Mouse (Mus musculus) heart, embryonic 13.5 days (tissue): ENCODE results near the gene Fgfbp3. TPM values are rescaled to one million over a fixed set of nuclear protein-coding genes. Genes with fewer than 3 reads are reported as not detected.

ENCODE experiments used
- ATAC-seq: fragments of 200-750 bp; cut with Nextera tagmentation; 2 replicates; pipeline ENCODE4 v1.8.0; 2017; ENCODE audit warnings: moderate TSS enrichment; ENCODE audit not compliant: insufficient number of reproducible peaks, low FRiP score, low TSS enrichment; ENCODE audit errors: extremely low read depth
- H3K27ac ChIP-seq: fragments of 300-500 bp; sonication (generic); replicated peaks from 2 replicates; pipeline ENCODE4 v1.5.1; 2015; ENCODE audit warnings: moderate library complexity, mild to moderate bottlenecking, inconsistent platforms
- H3K27me3 ChIP-seq: fragments of 300-500 bp; sonication (generic); replicated peaks from 2 replicates; pipeline ENCODE4 v1.6.1; 2015; ENCODE audit warnings: mild to moderate bottlenecking, inconsistent platforms
- H3K36me3 ChIP-seq: fragments of 300-500 bp; sonication (generic); 2 replicates; pipeline ENCODE4 v1.6.1; 2015; ENCODE audit warnings: mild to moderate bottlenecking, inconsistent platforms
- H3K4me1 ChIP-seq: fragments of 300-500 bp; sonication (generic); 2 replicates; pipeline ENCODE4 v1.6.1; 2015; ENCODE audit warnings: inconsistent platforms
- H3K4me2 ChIP-seq: fragments of 300-500 bp; sonication (generic); 2 replicates; pipeline ENCODE4 v1.6.1; 2015; ENCODE audit warnings: inconsistent platforms, mild to moderate bottlenecking, moderate library complexity
- H3K4me3 ChIP-seq: fragments of 300-500 bp; sonication (generic); 2 replicates; pipeline ENCODE4 v1.5.1; 2015; ENCODE audit warnings: moderate library complexity, mild to moderate bottlenecking, inconsistent platforms
- H3K9ac ChIP-seq: fragments of 300-500 bp; sonication (generic); 2 replicates; pipeline ENCODE4 v1.6.1; 2015; ENCODE audit warnings: inconsistent platforms, mild to moderate bottlenecking, moderate library complexity
- H3K9me3 ChIP-seq: fragments of 300-500 bp; sonication (generic); 2 replicates; pipeline ENCODE4 v1.6.1; 2016; ENCODE audit warnings: inconsistent platforms
- WGBS: fragments of 180-500 bp; shearing (Covaris S2); methylation state at CpG from one replicate; pipeline ENCODE4 v1.1.7; 2015; ENCODE audit warnings: mixed read lengths; 5-methylcytosine and 5-hydroxymethylcytosine counted together
- polyA plus RNA-seq: library from polyadenylated mRNA; unstranded; fragments of >200 nt; fragmentation: Nextera tagmentation; extraction: Ambion mirVana; gene quantifications from 2 replicates; pipeline ENCODE4 v1.2.1, GENCODE M21; 2015

The Fgfbp3 gene
- polyA plus RNA-seq, 1 experiment from 2014 or later = 4.2 TPM

DNA sequence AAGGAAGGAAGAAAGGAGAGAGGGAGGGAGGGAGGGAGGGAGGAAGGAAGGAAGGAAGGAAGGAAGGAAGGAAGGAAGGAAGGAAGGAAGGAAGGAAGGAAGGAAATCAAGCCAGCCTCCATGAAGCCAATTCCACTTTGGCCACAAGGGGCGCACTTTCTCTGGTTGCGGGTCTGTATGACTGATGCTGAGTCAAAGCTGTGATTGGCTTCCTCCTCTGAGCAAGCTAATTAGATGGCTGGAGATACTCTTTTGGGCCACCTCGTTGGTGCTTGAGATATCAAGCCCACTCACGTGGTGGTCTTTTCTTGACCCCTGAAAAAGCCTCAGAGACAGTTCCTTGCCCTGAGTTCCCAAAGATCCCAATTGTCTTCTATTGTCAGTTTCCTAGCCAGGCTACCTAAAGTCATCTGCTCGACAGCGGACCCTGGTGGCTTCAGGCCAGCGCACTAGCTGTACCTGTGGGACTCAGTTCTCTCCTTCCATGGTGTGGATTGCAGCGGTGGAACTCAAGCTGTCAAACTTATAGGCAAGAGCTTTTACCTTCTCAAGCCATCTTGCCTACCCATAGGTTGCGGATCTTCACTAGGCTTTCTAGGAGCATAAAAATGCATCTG, 9.6 kb downstream of the Fgfbp3 start:
- no peak for ATAC-seq
- peaks cover 5% of the 10 kb centered on the region; the same call in 1 of the 2 replicates for H3K4me1 ChIP-seq
- H3K36me3 ChIP-seq = no peaks in the 10 kb centered on the region
- no peak overlapping the region for H3K27ac ChIP-seq
- H3K9ac ChIP-seq = no peak overlapping the region
- no peaks in the 10 kb centered on the region for H3K27me3 ChIP-seq
- 18% methylated on average over 9 of the region's 9 CpGs for WGBS
- H3K4me3 ChIP-seq = no peak overlapping the region
- no peaks in the 10 kb centered on the region for H3K9me3 ChIP-seq
- no peak overlapping the region for H3K4me2 ChIP-seq

DNA sequence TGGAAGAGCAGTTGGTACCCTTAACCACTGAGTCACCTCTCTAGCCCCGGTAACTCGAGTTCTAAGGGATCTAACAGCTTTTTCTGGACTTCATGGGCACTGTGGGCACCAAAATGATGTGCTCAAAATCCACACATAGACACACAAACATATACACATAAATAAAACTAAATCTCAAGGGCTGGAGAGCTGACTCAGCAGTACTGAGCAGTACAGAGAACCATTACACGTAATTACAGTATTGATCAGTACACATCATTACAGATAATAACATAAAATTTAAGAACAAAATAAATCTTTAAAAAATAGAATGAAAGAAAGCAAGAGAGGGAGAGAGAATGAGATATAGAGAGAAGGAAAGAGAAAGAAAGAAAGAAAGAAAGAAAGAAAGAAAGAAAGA, 10.3 kb downstream of the Fgfbp3 start:
- H3K4me2 ChIP-seq = no peak overlapping the region
- H3K36me3 ChIP-seq = no peaks in the 10 kb centered on the region
- 77% methylated on average over 3 of the region's 3 CpGs for WGBS
- H3K9ac ChIP-seq = no peak overlapping the region
- no peak for ATAC-seq
- H3K9me3 ChIP-seq = no peaks in the 10 kb centered on the region
- H3K27me3 ChIP-seq = no peaks in the 10 kb centered on the region
- H3K4me3 ChIP-seq = no peak overlapping the region
- peaks cover 5% of the 10 kb centered on the region; the same call in 1 of the 2 replicates for H3K4me1 ChIP-seq
- no peak overlapping the region for H3K27ac ChIP-seq

DNA sequence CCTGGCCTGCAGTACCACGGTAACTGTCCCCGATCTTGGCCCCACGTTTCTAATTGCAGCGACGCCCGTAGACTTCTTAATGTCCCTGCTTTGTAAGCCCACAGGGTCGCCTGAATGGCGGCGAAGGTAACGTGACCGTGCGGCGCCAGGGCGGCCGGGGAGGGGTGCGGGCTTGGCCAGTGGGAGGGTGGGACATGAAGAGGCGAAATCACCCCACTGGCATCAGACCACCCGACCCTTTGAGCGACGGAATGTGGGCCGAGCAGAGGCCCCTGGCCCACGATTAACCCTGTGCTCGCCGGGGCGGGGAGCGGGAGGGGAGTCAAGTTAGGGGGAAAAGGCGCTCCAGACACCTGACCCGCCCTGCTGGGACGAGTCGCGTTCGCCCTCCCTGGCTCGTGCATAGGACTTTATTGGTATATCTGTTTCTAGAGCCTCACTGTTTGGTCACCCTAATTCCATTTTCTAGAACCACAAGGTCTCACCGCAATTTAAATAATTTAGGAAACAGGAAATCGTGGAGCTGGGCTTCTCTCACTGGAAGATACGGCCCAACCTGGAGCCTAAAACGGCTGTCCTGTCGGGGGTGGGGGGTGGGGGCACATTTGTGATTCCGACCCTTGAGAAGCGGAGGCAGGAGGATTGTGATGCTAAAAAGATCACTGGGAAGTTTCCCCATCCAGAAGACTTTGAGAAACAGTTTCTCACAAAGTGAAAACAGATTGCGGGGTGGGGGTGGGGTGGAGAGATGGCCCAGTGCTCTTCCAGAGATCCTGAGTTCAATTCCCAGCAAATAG, 15.0 kb downstream of the Fgfbp3 start:
- no peaks in the 10 kb centered on the region for H3K9me3 ChIP-seq
- peak overlapping the region; percentile 84 for H3K9ac ChIP-seq
- WGBS = 2% methylated on average over 41 of the region's 41 CpGs
- H3K27me3 ChIP-seq = no peaks in the 10 kb centered on the region
- H3K27ac ChIP-seq = peak overlapping the region; percentile 80
- peak overlapping the region; percentile 71 for H3K4me3 ChIP-seq
- H3K4me1 ChIP-seq = peaks cover 8% of the 10 kb centered on the region
- H3K4me2 ChIP-seq = peak overlapping the region; percentile 84
- no peaks in the 10 kb centered on the region for H3K36me3 ChIP-seq
- peak; percentile 68; the same call in 1 of the 2 replicates for ATAC-seq

DNA sequence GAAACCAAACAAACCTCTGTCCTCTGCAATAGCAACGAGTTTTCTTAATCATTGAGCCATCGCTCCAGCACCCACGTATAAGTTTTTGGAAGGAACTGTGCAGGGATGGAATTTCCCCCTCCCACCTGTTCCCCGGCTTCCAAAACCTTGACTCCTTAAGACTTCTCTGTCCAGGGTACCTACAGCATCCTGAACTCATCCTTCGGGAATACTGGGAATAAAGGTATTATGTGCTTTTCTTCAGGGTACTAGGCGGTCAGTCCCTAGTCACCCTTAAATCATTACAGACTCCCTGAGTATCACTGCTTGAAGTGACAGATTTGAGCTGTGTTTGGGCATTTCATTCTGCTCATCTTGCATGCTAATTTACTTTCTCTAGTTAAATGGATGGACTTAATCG, 16.0 kb downstream of the Fgfbp3 start:
- WGBS = 45% methylated on average over 7 of the region's 7 CpGs
- Histone ChIP-seq H3K9me3 (no peaks in the 10 kb centered on the region), H3K36me3 (no peaks in the 10 kb centered on the region), H3K27ac (peak overlapping the region; percentile 80; the same call in 1 of the 2 replicates), H3K4me1 (peaks cover 8% of the 10 kb centered on the region), H3K27me3 (no peaks in the 10 kb centered on the region), H3K4me2 (peak overlapping the region; percentile 84), H3K4me3 (peak overlapping the region; percentile 71), H3K9ac (peak overlapping the region; percentile 84)
- ATAC-seq = no peak

DNA sequence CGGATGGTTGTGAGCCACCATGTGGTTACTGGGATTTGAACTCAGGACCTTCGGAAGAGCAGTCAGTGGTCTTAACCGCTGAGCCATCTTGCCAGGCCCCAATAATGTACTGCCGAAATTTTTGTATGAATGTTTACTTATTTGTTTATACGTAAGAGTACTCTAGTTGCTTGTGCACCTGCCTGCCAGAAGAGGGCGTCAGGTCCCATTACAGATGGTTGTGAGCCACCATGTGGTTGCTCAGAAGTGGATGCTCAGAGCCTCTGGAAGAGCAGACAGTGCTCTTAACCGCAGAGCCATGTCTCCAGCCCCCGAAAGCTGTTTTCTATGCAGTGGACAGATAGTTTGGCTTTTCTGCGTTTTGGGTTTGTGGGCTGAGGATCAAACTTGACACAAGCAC, 21.6 kb downstream of the Fgfbp3 start:
- ATAC-seq = no peak
- peaks cover 27% of the 10 kb centered on the region for H3K36me3 ChIP-seq
- H3K9ac ChIP-seq = no peak overlapping the region
- H3K27ac ChIP-seq = no peak overlapping the region
- no peaks in the 10 kb centered on the region for H3K27me3 ChIP-seq
- 0 out of 2 replicates have a peak, but pooled peaks cover 3% of the 10 kb centered on the region for H3K4me1 ChIP-seq
- WGBS = 53% methylated on average over 9 of the region's 9 CpGs
- no peak overlapping the region for H3K4me3 ChIP-seq
- H3K9me3 ChIP-seq = no peaks in the 10 kb centered on the region
- H3K4me2 ChIP-seq = no peak overlapping the region

DNA sequence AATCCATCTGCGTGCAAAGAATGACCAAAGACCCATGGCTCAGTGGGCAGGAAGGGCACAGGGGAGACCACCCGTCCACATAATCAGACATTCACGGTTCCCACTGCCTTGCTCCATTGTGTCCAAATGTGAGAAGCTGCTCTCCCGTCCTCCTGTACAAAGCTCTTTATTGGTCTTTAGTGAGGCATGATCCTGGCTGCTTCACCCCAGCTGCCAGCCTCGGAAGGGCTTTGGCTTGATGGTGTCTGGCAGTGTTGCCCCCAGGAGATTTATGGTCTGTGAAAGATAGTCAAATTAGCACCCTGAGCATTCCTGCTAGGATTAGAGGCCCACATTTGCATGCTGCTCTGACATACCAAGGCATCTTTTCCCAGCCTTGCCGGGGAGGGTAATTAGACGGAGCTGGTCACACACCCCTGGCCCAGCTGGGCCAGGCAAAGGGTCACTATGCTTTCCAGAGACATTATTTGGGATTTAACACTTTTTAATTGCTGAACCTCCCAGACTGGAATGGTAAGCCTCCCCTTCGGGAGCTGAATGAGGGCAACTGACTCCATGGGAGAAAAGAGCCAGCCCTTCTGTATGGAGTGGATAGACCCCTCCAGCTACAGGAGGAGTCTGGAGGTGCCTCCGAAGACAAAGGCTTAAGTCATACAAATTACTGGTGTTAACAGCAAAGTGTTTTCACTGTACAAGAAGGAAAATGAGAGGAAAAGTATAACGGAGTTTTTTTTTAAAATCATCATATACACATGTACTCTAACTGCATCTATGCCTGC, 22.4 kb downstream of the Fgfbp3 start:
- no peaks in the 10 kb centered on the region for H3K27me3 ChIP-seq
- peaks cover 34% of the 10 kb centered on the region for H3K36me3 ChIP-seq
- H3K4me1 ChIP-seq = 0 out of 2 replicates have a peak, but pooled peaks cover 3% of the 10 kb centered on the region
- no peak overlapping the region for H3K9ac ChIP-seq
- H3K27ac ChIP-seq = no peak overlapping the region
- no peaks in the 10 kb centered on the region for H3K9me3 ChIP-seq
- no peak for ATAC-seq
- WGBS = 27% methylated on average over 10 of the region's 10 CpGs
- H3K4me2 ChIP-seq = no peak overlapping the region
- no peak overlapping the region for H3K4me3 ChIP-seq

DNA sequence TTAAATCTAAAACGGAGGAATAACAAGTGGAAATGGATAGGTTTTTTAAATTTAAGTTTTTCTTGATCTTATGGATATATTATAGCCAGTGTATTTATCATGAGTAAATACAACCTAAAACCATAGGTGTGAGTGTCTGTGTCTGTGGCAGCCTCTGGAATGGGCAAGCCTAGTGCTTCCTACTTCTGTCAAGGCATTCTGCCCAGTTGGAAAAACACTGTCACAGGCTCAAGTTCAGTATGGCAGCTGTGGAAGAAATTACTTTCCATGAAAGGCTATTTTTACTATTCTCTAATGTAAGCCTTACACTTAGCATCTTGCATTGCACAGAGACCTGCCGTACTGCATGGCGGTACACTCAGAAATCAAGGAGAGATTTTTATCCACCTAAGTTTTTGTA, 27.7 kb downstream of the Fgfbp3 start:
- Histone ChIP-seq H3K9ac (no peak overlapping the region), H3K36me3 (peaks cover 85% of the 10 kb centered on the region), H3K4me2 (no peak overlapping the region), H3K27me3 (no peaks in the 10 kb centered on the region), H3K9me3 (no peaks in the 10 kb centered on the region), H3K4me3 (no peak overlapping the region), H3K4me1 (peaks cover 6% of the 10 kb centered on the region; the same call in 1 of the 2 replicates), H3K27ac (no peak overlapping the region)
- no peak for ATAC-seq
- 96% methylated on average over 3 of the region's 3 CpGs for WGBS

DNA sequence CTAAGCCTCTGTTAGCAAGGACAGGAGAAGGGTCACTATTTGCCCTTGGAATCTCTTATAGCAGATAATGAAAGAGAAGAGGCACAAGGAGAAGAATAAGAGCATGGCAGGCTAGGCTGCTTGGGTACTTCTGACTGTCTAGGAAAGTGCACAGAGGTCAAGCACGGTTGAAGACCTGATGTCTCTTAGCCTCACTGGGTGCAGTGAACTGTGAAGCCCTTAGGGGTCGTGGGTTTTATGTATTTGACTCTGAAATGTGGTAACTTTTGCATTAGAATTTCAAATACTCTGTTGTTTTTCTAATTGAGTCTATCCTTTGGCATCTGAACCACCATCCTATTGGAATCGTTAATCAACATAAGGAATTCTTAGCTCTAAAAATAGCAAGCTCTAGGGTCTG, 31.7 kb downstream of the Fgfbp3 start:
- no peaks in the 10 kb centered on the region for H3K27me3 ChIP-seq
- no peak overlapping the region for H3K27ac ChIP-seq
- peaks cover 6% of the 10 kb centered on the region; the same call in 1 of the 2 replicates for H3K4me1 ChIP-seq
- H3K4me2 ChIP-seq = no peak overlapping the region
- H3K36me3 ChIP-seq = peaks cover 98% of the 10 kb centered on the region
- WGBS = 67% methylated on average over 3 of the region's 3 CpGs
- no peak overlapping the region for H3K4me3 ChIP-seq
- H3K9ac ChIP-seq = no peak overlapping the region
- ATAC-seq = no peak
- H3K9me3 ChIP-seq = no peaks in the 10 kb centered on the region

DNA sequence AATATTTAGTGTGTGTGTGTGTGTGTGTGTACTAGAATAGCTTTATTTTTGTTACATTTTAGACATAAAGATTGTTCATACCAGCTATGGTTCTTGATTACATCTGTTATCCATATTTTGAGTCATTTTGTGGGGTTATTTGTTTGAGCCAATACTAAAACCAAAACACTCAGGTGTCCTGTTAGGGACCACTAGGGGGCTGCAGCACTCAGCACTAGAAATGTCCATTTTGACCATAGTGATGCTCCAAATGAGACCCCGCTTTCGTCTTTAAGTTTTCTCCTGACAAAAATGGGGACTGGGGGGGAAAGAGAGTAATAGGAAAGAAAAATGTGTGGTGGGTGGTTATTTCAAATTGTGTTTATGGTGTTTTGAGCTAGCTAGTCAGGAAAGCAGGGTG, 33.1 kb downstream of the Fgfbp3 start:
- 90% methylated on average over 2 of the region's 2 CpGs for WGBS

DNA sequence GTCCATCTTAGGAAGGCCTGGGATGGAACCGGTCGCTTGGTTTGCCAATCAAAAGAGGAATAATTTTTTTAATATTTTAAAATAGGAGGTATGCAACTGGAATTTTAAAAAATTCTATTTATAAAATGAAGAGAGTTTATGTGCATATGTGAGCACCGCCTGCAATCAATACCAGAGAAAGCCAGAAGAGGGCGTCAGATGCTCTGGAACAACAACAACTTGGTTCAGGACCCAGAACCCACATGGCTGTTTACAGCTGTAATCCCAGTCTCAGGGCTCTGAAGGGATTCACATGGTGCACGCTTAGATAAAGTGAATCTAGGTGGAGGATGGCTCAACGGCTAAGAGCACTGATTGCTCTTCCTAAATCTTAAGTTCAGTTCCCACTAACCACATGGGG, 36.3 kb downstream of the Fgfbp3 start:
- Histone ChIP-seq H3K36me3 (peaks cover 93% of the 10 kb centered on the region), H3K9ac (no peak overlapping the region), H3K27me3 (no peaks in the 10 kb centered on the region), H3K9me3 (no peaks in the 10 kb centered on the region), H3K27ac (no peak overlapping the region), H3K4me2 (no peak overlapping the region), H3K4me3 (no peak overlapping the region), H3K4me1 (peaks cover 17% of the 10 kb centered on the region)
- ATAC-seq = no peak
- WGBS = 82% methylated on average over 6 of the region's 6 CpGs

More for the DNA sequence above, 33.1 kb downstream of the Fgfbp3 start:
- Histone ChIP-seq H3K27ac (no peak overlapping the region), H3K4me1 (peaks cover 6% of the 10 kb centered on the region; the same call in 1 of the 2 replicates), H3K9ac (no peak overlapping the region), H3K36me3 (peaks cover 99% of the 10 kb centered on the region), H3K4me3 (no peak overlapping the region), H3K9me3 (no peaks in the 10 kb centered on the region), H3K27me3 (no peaks in the 10 kb centered on the region), H3K4me2 (no peak overlapping the region)
- ATAC-seq = no peak
